In the genomic region with DNA sequence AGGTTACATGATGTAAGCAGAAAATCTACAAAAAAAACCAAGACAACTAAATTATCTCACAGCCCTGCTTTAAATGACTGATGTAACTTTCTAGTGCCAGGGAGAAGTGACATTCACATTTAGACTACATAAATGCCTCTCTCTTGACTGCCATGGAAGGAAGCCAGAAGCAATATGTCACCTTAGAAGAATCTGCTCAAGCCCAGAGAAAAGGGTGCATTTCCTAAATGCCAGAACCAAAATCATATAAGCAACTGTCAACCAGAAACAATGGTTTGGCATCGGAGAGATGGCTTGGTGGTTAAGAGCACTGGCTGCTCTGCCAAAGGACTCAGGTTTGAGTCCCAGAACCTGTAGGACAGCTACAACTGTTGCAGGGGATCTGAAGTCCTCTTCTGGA, we compare ENCODE assay signal across 21 mouse cellular contexts. TPM values are rescaled to one million over a fixed set of nuclear protein-coding genes. Genes with fewer than 3 reads are reported as not detected.
DNase-seq lines count a peak whose midpoint lies in the region; ATAC-seq and TF ChIP-seq lines count a peak whose summit lies in the region.
"Had no signal": no experiment of that assay in that cellular context is flagged by ENCODE, and none has a peak within 500 bp of the region (broad histone marks: within the 10 kb centered on the region; RNA-seq: fewer than 3 reads in every experiment).

No protein-coding gene starts in this region.

- H3K4me3 ChIP-seq in heart, embryonic 16.5 days (ENCODE audit: low read length) = no peak overlapping the region
- H3K4me3 ChIP-seq in myocyte = no peak overlapping the region
- H3K4me3 ChIP-seq in layer of hippocampus, adult 2 months = no peak overlapping the region
- H3K4me3 ChIP-seq: hindbrain, embryonic 12.5 days; limb, embryonic 10.5 days; midbrain, embryonic 10.5 days; neural tube, embryonic 12.5 days had no signal

- H3K27me3 ChIP-seq in heart, embryonic 16.5 days (ENCODE audit: control insufficient read depth, insufficient read depth, low read length) = no peaks in the 10 kb centered on the region
- H3K27me3 ChIP-seq in myocyte (ENCODE audit: control insufficient read depth, insufficient read depth, insufficient read length) = no peaks in the 10 kb centered on the region
- H3K27me3 ChIP-seq: hindbrain, embryonic 12.5 days; neural tube, embryonic 12.5 days had no signal

- ATAC-seq in heart, embryonic 16.5 days (replicated peaks; ENCODE audit: extremely low read depth, insufficient read depth, low FRiP score) = no peak
- ATAC-seq: CD4-positive, CD25-positive, alpha-beta regulatory T cell, adult 4 months; inflammation-experienced regulatory T-cells, adult 6 months; liver, postnatal 0 days had no signal

- H3K36me3 ChIP-seq in heart, embryonic 16.5 days (ENCODE audit: control insufficient read depth, insufficient read depth) = peaks cover 6% of the 10 kb centered on the region; the same call in 1 of the 2 replicates
- peaks cover 9% of the 10 kb centered on the region for H3K36me3 ChIP-seq in myocyte (ENCODE audit: control insufficient read depth, insufficient read depth)
- H3K36me3 ChIP-seq: hindbrain, embryonic 12.5 days; limb, embryonic 10.5 days; midbrain, embryonic 10.5 days; neural tube, embryonic 12.5 days had no signal

- intact Hi-C loops in heart, postnatal 25 days (cut with DNase I) = no loop called here

- H3K9ac ChIP-seq in heart, embryonic 16.5 days (ENCODE audit: low read length) = no peak overlapping the region
- H3K9ac ChIP-seq: hindbrain, embryonic 12.5 days; liver, postnatal 0 days; neural tube, embryonic 12.5 days had no signal

- H3K4me1 ChIP-seq in heart, embryonic 16.5 days (ENCODE audit: control insufficient read depth, insufficient read depth, low read length) = peaks cover 72% of the 10 kb centered on the region
- H3K4me1 ChIP-seq: neural tube, embryonic 12.5 days had no signal

- WGBS in heart, embryonic 16.5 days = 50% methylated on average over 1 of the region's 1 CpGs

- H3K4me2 ChIP-seq in heart, embryonic 16.5 days (ENCODE audit: low read depth, low read length) = no peak overlapping the region
- peak overlapping the region; percentile 33 for H3K4me2 ChIP-seq in myocyte (ENCODE audit: low read depth)
- H3K4me2 ChIP-seq: hindbrain, embryonic 12.5 days; neural tube, embryonic 12.5 days had no signal

- DNase-seq in heart, postnatal 25 days (ENCODE audit: low spot score) = no peak
- DNase-seq in lung, postnatal 10 days = peak; percentile 54
- no peak for DNase-seq in lung, postnatal 14 days
- peak; percentile 44 for DNase-seq in adipocyte (ENCODE audit: low spot score)
- DNase-seq in layer of hippocampus, adult 2 months (ENCODE audit: low spot score in 2 of 2) = no peak
- DNase-seq: adrenal gland, postnatal 25 days; cerebellum, adult 2 months; kidney, adult 9 months; kidney, postnatal 25 days; layer of hippocampus, adult 9-11 months; liver, postnatal 0 days; right cerebral cortex, adult 18-20 months; thymus, postnatal 25 days had no signal

- H3K79me2 ChIP-seq in myocyte (ENCODE audit: control insufficient read depth, insufficient read depth) = peaks cover 22% of the 10 kb centered on the region

- H3K27ac ChIP-seq in heart, embryonic 16.5 days (ENCODE audit: low read length) = peak overlapping the region; percentile 46
- no peak overlapping the region for H3K27ac ChIP-seq in layer of hippocampus, adult 2 months
- H3K27ac ChIP-seq: hindbrain, embryonic 12.5 days; limb, embryonic 10.5 days; midbrain, embryonic 10.5 days; neural tube, embryonic 12.5 days had no signal

- no peaks in the 10 kb centered on the region for H3K9me3 ChIP-seq in heart, embryonic 16.5 days (replicated peaks; ENCODE audit: control insufficient read depth, low read length)
- H3K9me3 ChIP-seq: hindbrain, embryonic 12.5 days; limb, embryonic 10.5 days; midbrain, embryonic 10.5 days; neural tube, embryonic 12.5 days had no signal

- TF ChIP-seq CTCF in layer of hippocampus, adult 2 months (conservative IDR thresholded peaks at IDR 0.05) = no peak

- no peak for TF ChIP-seq POLR2A in myocyte (IDR thresholded peaks at IDR 0.05; ENCODE audit: insufficient read length, low read depth)

- H3ac ChIP-seq in myocyte (ENCODE audit: control insufficient read depth, insufficient read length) = no peak overlapping the region

TF ChIP-seq in myocyte, 11 proteins besides CTCF, POLR2A, EP300 and RAD21:
- TF ChIP-seq CEBPB (IDR thresholded peaks at IDR 0.05; ENCODE audit: insufficient read depth, poor library complexity, severe bottlenecking) (0 out of 2 replicates have a peak, but pooled peaks have one; percentile 10), E2F4 (IDR thresholded peaks at IDR 0.05; ENCODE audit: insufficient read depth) (no peak)
TF ChIP-seq in myocyte: peak in this region for 1.

RNA-seq across cellular contexts. Expression of gene Ehd4, which starts 22.5 kb away (rescaled TPM):
- polyA plus RNA-seq in heart, embryonic 16.5 days (2015; fragmentation: Nextera tagmentation; extraction: Ambion mirVana) = 163 and 195 TPM in 2 replicates
- 100 to 1,000 TPM; 377 to 459 TPM for total RNA-seq in heart, postnatal 25 days (2021)
- polyA plus RNA-seq in myocyte (2012; fragmentation: generic; extraction: Trizol) = 101 TPM
- total RNA-seq in layer of hippocampus, adult 2 months (2021) = 1 to 10 TPM; 5.4 to 7.6 TPM

Comparison
In these comparisons a context has a peak if more than half of its experiments do, and no peak if none do; other contexts are left out.
1. DNase-seq: peak in lung, postnatal 10 days (single experiment) and adipocyte (single experiment); none in heart, postnatal 25 days (single experiment), lung, postnatal 14 days (single experiment) and layer of hippocampus, adult 2 months (0 of 2).
2. RNA of gene Ehd4, which starts 22.5 kb away (total RNA-seq): 377 to 459 TPM in heart, postnatal 25 days; 5.4 to 7.6 TPM in layer of hippocampus, adult 2 months; every median in the first group is over 10 times any median in the second.